Mouse (Mus musculus) bone marrow macrophage, adult 2 months (primary cell): Measurements from ENCODE around the gene Olfr478.
"Not testable (repeated sequence)": the region's sequence is repeated elsewhere in the genome, so short reads cannot be mapped to it uniquely, and the experiment has no call there.

ENCODE experiments used
- CTCF ChIP-seq: IDR thresholded peaks from 2 replicates; pipeline ENCODE4 v1.5.1; 2012; ENCODE audit warnings: low read depth, mild to moderate bottlenecking, low read length, moderate library complexity
- POLR2A ChIP-seq: IDR thresholded peaks from 2 replicates; pipeline ENCODE4 v1.6.1; 2012; ENCODE audit warnings: mild to moderate bottlenecking, low read depth, low read length, borderline replicate concordance

DNA sequence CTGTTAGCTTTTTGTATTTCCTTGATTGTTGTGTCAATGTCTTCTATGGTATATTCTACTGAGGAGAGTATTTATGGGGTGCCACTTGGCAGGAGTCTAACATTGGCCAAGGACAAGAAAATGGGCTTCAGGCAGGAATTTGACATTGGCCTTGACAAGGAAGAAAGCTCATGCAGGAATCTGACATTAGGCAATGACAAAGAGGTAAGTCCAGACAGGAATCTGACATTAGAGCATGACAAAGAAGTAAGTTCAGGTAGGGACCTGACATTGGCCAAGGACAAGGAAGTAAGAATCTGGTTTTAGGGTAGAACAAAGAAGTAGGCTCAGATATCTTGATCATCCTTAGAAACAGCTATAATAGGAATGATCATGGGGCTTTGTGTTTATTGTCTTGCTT, 19.5 kb downstream of the Olfr478 start:
- TF ChIP-seq CTCF, POLR2A: not testable (repeated sequence)
